Mouse (Mus musculus) heart, embryonic 12.5 days (tissue): ENCODE measurements around the gene Krt88. TPM values are rescaled to one million over a fixed set of nuclear protein-coding genes. Genes with fewer than 3 reads are reported as not detected.

Experiments
- ATAC-seq: fragments of 200-750 bp; cut with Nextera tagmentation; 2 replicates; pipeline ENCODE4 v1.8.0; 2017; ENCODE audit warnings: moderate TSS enrichment, moderate library complexity; ENCODE audit not compliant: insufficient number of reproducible peaks, low FRiP score
- H3K27ac ChIP-seq: fragments of 300-500 bp; sonication (generic); 2 replicates; pipeline ENCODE4 v1.5.1; 2016; ENCODE audit warnings: mild to moderate bottlenecking, moderate library complexity; ENCODE audit not compliant: poor library complexity, severe bottlenecking
- H3K27me3 ChIP-seq: fragments of 300-500 bp; sonication (generic); replicated peaks from 2 replicates; pipeline ENCODE4 v1.6.1; 2016; ENCODE audit warnings: mild to moderate bottlenecking, moderate library complexity
- H3K36me3 ChIP-seq: fragments of 300-500 bp; sonication (generic); 2 replicates; pipeline ENCODE4 v1.6.1; 2016; ENCODE audit warnings: mild to moderate bottlenecking, moderate library complexity
- H3K4me1 ChIP-seq: fragments of 300-500 bp; sonication (generic); replicated peaks from 2 replicates; pipeline ENCODE4 v1.6.1; 2016; ENCODE audit warnings: mild to moderate bottlenecking
- H3K4me2 ChIP-seq: fragments of 300-500 bp; sonication (generic); 2 replicates; pipeline ENCODE4 v1.6.1; 2016; ENCODE audit warnings: mild to moderate bottlenecking, moderate library complexity
- H3K4me3 ChIP-seq: fragments of 300-500 bp; sonication (generic); 2 replicates; pipeline ENCODE4 v1.5.1; 2016; ENCODE audit warnings: mild to moderate bottlenecking
- H3K9ac ChIP-seq: fragments of 300-500 bp; sonication (generic); 2 replicates; pipeline ENCODE4 v1.6.1; 2016; ENCODE audit warnings: mild to moderate bottlenecking, moderate library complexity
- H3K9me3 ChIP-seq: fragments of 300-500 bp; sonication (generic); replicated peaks from 2 replicates; pipeline ENCODE4 v1.6.1; 2016; ENCODE audit warnings: mild to moderate bottlenecking, moderate library complexity
- WGBS: fragments of 180-500 bp; shearing (Covaris S2); methylation state at CpG from one replicate; pipeline ENCODE4 v1.1.7; 2016; 5-methylcytosine and 5-hydroxymethylcytosine counted together
- polyA plus RNA-seq: library from polyadenylated mRNA; unstranded; fragments of >200 nt; fragmentation: Nextera tagmentation; extraction: Ambion mirVana; gene quantifications from 2 replicates; pipeline ENCODE4 v1.2.1, GENCODE M21; 2016

The Krt88 gene
- polyA plus RNA-seq, 1 experiment from 2014 or later, result not detected

DNA sequence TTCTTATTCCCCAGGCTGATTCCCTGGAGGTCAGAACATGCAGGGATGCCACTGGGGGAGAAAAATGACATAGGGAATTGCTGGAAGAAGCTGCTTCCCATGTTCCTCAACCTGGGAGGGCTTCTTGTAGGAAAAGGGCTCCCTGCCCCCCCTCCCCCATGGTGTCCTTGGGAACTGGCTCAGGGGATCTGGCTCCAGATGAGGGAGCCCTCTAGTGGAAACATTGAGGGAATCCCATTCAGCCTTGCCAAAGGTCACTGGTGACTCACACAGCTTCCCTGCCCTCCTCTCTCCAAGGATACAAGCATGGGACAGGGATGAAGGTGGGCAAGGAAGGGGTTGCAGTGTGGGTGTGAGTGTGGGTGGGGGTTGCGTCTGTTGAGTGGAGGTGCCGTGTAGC, 49.6 kb downstream of the Krt88 start:
- Histone ChIP-seq H3K4me2 (no peak overlapping the region), H3K36me3 (no peaks in the 10 kb centered on the region), H3K27ac (no peak overlapping the region), H3K4me3 (no peak overlapping the region), H3K9ac (no peak overlapping the region), H3K9me3 (no peaks in the 10 kb centered on the region), H3K4me1 (peaks cover 10% of the 10 kb centered on the region), H3K27me3 (peaks cover 9% of the 10 kb centered on the region; the same call in 1 of the 2 replicates)
- 38% methylated on average over 2 of the region's 2 CpGs for WGBS
- ATAC-seq, result no peak

Other genes starting within 250 kb of the Krt88 start
- gene Grasp, start 223.6 kb upstream of the Krt88 start, polyA plus RNA-seq, result 6.6 and 7.3 TPM in 2 replicates
- gene Nr4a1, start 193.5 kb upstream of the Krt88 start, polyA plus RNA-seq, result 14.4 and 17.4 TPM in 2 replicates
- gene Atg101, start 163.5 kb upstream of the Krt88 start, polyA plus RNA-seq, result 46.6 and 49.7 TPM in 2 replicates
- gene 6030408B16Rik, start 154.5 kb upstream of the Krt88 start, polyA plus RNA-seq, result 0.73 and 0.83 TPM in 2 replicates
- gene Krt80, start 77.6 kb upstream of the Krt88 start, polyA plus RNA-seq, result 7.0 and 7.5 TPM in 2 replicates
- gene Krt7, start 36.7 kb upstream of the Krt88 start, polyA plus RNA-seq, result 25.1 TPM in 2 replicates
- gene Krt87, start 8.9 kb upstream of the Krt88 start, polyA plus RNA-seq, result not detected in 2 replicates
- not detected in 2 replicates for gene Krt81, start 16.0 kb downstream of the Krt88 start, polyA plus RNA-seq
- not detected in 2 replicates for gene Krt86, start 25.7 kb downstream of the Krt88 start, polyA plus RNA-seq
- not detected in 2 replicates for gene Krt83, start 43.8 kb downstream of the Krt88 start, polyA plus RNA-seq
- not detected in 2 replicates for gene Gm49425, start 69.5 kb downstream of the Krt88 start, polyA plus RNA-seq
- gene Krt84, start 85.1 kb downstream of the Krt88 start, polyA plus RNA-seq, result not detected in 2 replicates
- not detected in 2 replicates for gene Krt82, start 102.9 kb downstream of the Krt88 start, polyA plus RNA-seq
- gene Krt90, start 115.2 kb downstream of the Krt88 start, polyA plus RNA-seq, result 0.06 and 0.28 TPM in 2 replicates
- gene Krt75, start 126.2 kb downstream of the Krt88 start, polyA plus RNA-seq, result not detected in 2 replicates
- not detected in 2 replicates for gene Gm5414, start 180.4 kb downstream of the Krt88 start, polyA plus RNA-seq
- gene Gm5478, start 199.6 kb downstream of the Krt88 start, polyA plus RNA-seq, result not detected in 2 replicates
- gene Krt6b, start 232.5 kb downstream of the Krt88 start, polyA plus RNA-seq, result not detected in 2 replicates
- not detected in 2 replicates for gene Krt6a, start 246.6 kb downstream of the Krt88 start, polyA plus RNA-seq